Mouse (Mus musculus) embryonic facial prominence, embryonic 14.5 days (tissue): ENCODE results near the gene Ddhd1. TPM values are rescaled to one million over a fixed set of nuclear protein-coding genes. Genes with fewer than 3 reads are reported as not detected.
"Not testable (repeated sequence)": the region's sequence is repeated elsewhere in the genome, so short reads cannot be mapped to it uniquely, and the experiment has no call there.

ENCODE experiments used
- ATAC-seq: fragments of 200-750 bp; cut with Nextera tagmentation; 2 replicates; pipeline ENCODE4 v1.8.0; 2017; ENCODE audit warnings: low read depth, moderate number of reproducible peaks, moderate TSS enrichment
- DNase-seq: peaks from one replicate; pipeline ENCODE4 v3.0.0-alpha.2; 2015; ENCODE audit warnings: low spot score
- H3K27ac ChIP-seq: fragments of 300-500 bp; sonication (generic); replicated peaks from 2 replicates; pipeline ENCODE4 v1.5.1; 2014; ENCODE audit warnings: low read depth, mild to moderate bottlenecking, low read length, moderate library complexity
- H3K27me3 ChIP-seq: fragments of 300-500 bp; sonication (generic); replicated peaks from 2 replicates; pipeline ENCODE4 v1.6.1; 2014; ENCODE audit warnings: low read length; ENCODE audit not compliant: control insufficient read depth, insufficient read depth
- H3K36me3 ChIP-seq: fragments of 300-500 bp; sonication (generic); 2 replicates; pipeline ENCODE4 v1.6.1; 2014; ENCODE audit warnings: low read length, mixed read lengths; ENCODE audit not compliant: control insufficient read depth, insufficient read depth
- H3K4me1 ChIP-seq: fragments of 300-500 bp; sonication (generic); 2 replicates; pipeline ENCODE4 v1.6.1; 2014; ENCODE audit warnings: antibody characterized with exemption, low read length; ENCODE audit not compliant: control insufficient read depth, insufficient read depth
- H3K4me2 ChIP-seq: fragments of 300-500 bp; sonication (generic); 2 replicates; pipeline ENCODE4 v1.6.1; 2014; ENCODE audit warnings: low read depth, mild to moderate bottlenecking, low read length, moderate library complexity, mixed read lengths
- H3K4me3 ChIP-seq: fragments of 300-500 bp; sonication (generic); 2 replicates; pipeline ENCODE4 v1.5.1; 2014; ENCODE audit warnings: low read depth, mild to moderate bottlenecking, low read length
- H3K9ac ChIP-seq: fragments of 300-500 bp; sonication (generic); 2 replicates; pipeline ENCODE4 v1.6.1; 2014; ENCODE audit warnings: low read depth, mild to moderate bottlenecking, low read length, moderate library complexity, mixed read lengths
- H3K9me3 ChIP-seq: fragments of 300-500 bp; sonication (generic); 2 replicates; pipeline ENCODE4 v1.6.1; 2016; ENCODE audit warnings: low read length; ENCODE audit not compliant: control insufficient read depth
- WGBS: fragments of 180-500 bp; shearing (Covaris S2); extraction: QIAGEN DNeasy Blood & Tissue Kit; methylation state at CpG from one replicate; pipeline ENCODE4 v1.1.7; 2014; 5-methylcytosine and 5-hydroxymethylcytosine counted together
- polyA plus RNA-seq: library from polyadenylated mRNA; unstranded; fragments of >200 nt; fragmentation: Nextera tagmentation; extraction: Ambion mirVana; gene quantifications from 2 replicates; pipeline ENCODE4 v1.2.1, GENCODE M21; 2014

Ddhd1 gene
- polyA plus RNA-seq, 1 experiment from 2014 or later = 7.6 TPM

DNA sequence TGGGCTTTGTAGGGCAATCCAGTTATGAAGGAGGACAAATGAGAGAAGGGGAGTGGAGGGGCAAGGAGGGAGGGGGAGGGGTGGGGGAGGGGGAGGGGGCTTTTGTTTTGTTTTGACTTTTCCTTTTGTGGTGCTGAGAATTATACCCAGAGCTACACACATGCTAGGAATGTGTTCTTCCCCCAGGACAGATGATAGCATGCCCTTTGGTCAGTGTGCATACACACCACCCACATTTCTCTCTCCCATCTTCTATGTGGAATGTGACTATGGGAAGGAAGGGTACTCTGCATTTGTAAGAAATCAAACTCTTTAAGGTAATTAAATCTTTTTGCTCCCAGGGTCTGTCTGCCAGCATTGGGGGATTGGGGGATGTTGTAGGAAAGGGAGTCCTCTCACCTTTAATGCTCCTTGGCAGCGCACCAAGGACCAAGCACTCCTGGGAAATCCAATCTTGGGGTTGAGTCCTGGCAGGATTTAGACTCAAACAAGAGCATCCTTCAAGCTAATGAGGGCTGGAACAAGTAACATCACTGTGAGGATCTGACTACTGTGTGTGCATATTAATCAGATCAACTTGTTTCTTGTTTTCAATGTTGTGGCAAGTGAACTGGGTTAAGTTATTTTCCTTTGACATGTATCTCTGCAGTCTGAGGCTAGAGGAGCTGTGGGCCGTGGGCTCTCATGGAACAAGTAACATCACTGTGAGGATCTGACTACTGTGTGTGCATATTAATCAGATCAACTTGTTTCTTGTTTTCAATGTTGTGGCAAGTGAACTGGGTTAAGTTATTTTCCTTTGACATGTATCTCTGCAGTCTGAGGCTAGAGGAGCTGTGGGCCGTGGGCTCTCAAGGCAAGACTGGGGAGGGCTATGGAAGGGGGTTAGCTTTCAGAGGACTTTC is 76.8 kb downstream of the Ddhd1 start:
- H3K27me3 ChIP-seq, H3K4me1 ChIP-seq, DNase-seq, H3K4me3 ChIP-seq, H3K4me2 ChIP-seq, H3K9me3 ChIP-seq, H3K36me3 ChIP-seq, H3K9ac ChIP-seq, H3K27ac ChIP-seq, ATAC-seq: not testable (repeated sequence)
- WGBS = 86% methylated on average over 3 of the region's 3 CpGs

DNA sequence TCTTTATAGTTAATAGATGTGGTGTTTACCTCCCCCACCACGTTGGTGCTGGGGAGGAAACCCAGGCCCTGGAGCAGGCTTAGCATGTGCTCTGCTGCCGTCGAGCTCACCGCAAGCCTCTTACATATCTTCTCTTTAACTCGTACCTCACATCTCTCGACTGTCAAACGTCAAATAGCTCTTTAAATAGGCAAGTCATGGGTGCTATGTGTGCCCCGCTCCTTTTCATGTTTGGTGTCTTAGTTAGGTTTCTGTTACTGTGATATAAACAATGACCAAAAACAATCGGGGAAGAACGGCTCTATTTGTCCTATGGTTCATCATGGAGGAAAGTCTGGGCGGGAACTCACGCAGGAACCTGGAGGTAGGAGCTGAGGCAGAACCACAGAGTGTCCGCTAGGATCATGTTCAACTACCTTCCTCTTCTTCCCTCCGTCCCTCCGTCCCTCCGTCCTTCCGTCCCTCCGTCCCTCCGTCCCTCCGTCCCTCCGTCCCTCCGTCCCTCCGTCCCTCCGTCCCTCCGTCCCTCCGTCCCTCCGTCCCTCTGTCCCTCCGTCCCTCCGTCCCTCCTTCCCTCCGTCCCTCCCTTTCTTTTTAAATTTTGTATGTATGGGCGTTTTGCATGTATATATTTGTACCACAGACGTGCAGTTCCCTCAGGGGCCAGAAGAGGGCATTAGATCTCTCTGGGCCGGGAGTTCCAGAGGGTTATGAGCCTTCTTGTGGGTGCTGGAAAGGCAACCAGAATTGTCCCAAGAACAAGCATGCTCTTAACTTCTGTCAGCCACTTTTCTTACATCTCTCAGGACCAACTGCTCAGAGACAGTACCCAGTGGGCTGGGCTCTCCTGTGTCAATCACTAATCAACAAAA is 91.6 kb downstream of the Ddhd1 start:
- DNase-seq = peak; percentile 61
- Histone ChIP-seq H3K4me3 (peak overlapping the region; percentile 25), H3K4me2 (peak overlapping the region; percentile 55), H3K9ac (peak overlapping the region; percentile 58), H3K27me3 (no peaks in the 10 kb centered on the region), H3K9me3 (no peaks in the 10 kb centered on the region), H3K27ac (peak overlapping the region; percentile 93), H3K4me1 (peaks cover 12% of the 10 kb centered on the region; the same call in 1 of the 2 replicates), H3K36me3 (no peaks in the 10 kb centered on the region)
- WGBS = 21% methylated on average over 33 of the region's 33 CpGs
- ATAC-seq = peak; percentile 10; the same call in 1 of the 2 replicates

DNA sequence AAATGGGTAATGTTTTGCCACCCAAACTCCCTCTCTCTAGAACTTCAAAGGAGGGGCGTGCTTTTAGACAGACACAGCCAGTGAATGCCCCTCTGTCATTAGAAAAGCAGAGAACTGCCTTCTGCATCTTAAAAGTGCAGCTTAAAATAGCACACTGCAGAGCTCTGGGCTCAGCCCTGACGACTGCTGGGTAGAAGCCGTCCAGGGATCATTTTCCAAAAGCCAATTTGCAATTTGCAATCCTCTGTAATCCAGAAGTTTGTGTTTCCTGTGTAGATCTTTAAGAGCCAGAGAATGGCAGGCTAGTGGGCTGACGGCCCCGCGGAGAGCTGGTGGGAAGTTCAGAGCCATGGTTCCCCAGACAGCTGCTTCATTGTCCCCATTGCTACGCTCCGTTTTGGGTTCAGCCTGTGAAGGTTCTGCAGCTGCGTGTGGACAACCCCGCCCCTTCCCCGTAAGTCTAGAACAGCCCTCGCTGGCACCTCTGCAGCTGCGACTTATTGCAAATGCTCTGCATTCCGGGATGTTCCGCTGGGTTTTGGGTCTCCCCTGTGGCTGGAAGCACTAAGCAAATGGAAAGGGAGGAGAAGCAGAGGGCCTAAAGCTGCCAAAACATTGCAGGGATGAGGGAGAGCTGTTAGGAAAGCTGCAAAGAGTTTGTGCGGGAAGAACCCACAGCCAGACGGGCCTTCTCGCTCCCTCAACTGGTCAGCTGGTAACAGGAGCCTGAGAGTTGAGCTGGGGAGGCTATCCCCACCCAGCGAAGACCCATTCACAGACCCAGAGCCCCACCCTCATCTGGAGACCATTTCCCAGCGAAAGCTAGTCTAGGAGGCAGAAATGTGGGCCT is 92.5 kb downstream of the Ddhd1 start:
- Histone ChIP-seq H3K4me3 (peak overlapping the region; percentile 21), H3K4me1 (peaks cover 12% of the 10 kb centered on the region; the same call in 1 of the 2 replicates), H3K9ac (peak overlapping the region; percentile 58), H3K36me3 (no peaks in the 10 kb centered on the region), H3K27me3 (no peaks in the 10 kb centered on the region), H3K9me3 (no peaks in the 10 kb centered on the region), H3K4me2 (peak overlapping the region; percentile 55), H3K27ac (peak overlapping the region; percentile 93)
- peak; percentile 84 for ATAC-seq
- DNase-seq = peak; percentile 93
- 4% methylated on average over 20 of the region's 20 CpGs for WGBS

DNA sequence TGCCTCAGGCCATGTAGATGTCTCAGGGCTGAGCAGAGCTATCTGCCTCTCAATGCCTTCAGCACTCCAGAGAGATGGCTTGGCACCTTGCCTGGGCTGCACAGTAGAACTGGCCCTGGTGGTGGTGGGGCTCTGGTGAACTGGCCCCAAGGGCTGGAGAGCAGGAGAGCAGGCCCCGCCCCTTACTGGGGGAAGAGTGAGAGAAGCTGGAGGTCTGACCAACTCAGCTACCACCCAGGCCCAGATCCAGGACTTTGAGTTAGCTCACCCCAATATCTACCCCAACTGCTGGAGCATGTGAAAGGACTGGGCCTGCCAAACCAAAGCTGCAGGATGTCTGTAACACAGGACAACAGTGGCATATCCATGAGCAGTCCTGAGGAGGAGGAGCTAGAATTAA is 94.4 kb downstream of the Ddhd1 start:
- H3K9me3 ChIP-seq = no peaks in the 10 kb centered on the region
- WGBS = 80% methylated on average over 1 of the region's 1 CpGs
- DNase-seq = peak; percentile 33
- no peak overlapping the region for H3K4me3 ChIP-seq
- H3K36me3 ChIP-seq = no peaks in the 10 kb centered on the region
- H3K4me1 ChIP-seq = peaks cover 12% of the 10 kb centered on the region; the same call in 1 of the 2 replicates
- no peak overlapping the region for H3K4me2 ChIP-seq
- no peak for ATAC-seq
- no peak overlapping the region for H3K9ac ChIP-seq
- no peaks in the 10 kb centered on the region for H3K27me3 ChIP-seq
- no peak overlapping the region for H3K27ac ChIP-seq

DNA sequence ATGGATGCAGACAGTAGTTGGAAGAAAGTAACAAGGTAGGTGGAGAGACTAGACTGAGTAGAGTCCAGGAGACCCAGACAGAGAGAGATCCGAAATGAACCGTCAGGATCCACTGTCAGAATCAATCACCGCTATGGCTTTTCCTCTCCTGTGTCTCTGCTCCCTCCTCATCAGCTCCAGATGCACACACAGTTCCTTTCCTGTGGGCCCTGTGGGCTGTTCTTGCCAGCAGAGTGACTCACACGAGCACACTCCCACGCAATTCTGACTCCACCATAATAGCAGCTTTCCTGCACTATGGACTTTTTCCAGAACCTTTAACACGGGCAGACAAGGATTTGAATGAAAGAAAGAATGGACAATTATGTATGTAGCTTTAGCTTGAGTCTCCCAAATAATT is 96.3 kb downstream of the Ddhd1 start:
- no peak overlapping the region for H3K9ac ChIP-seq
- DNase-seq (peak; percentile 52), ATAC-seq (0 out of 2 replicates have a peak, but pooled peaks have one; percentile 22)
- no peaks in the 10 kb centered on the region for H3K27me3 ChIP-seq
- H3K4me3 ChIP-seq = no peak overlapping the region
- H3K27ac ChIP-seq = 0 out of 2 replicates have a peak overlapping the region, but pooled peaks have one; percentile 25
- no peaks in the 10 kb centered on the region for H3K9me3 ChIP-seq
- no peaks in the 10 kb centered on the region for H3K36me3 ChIP-seq
- WGBS = 67% methylated on average over 6 of the region's 6 CpGs
- no peak overlapping the region for H3K4me2 ChIP-seq
- H3K4me1 ChIP-seq = peaks cover 12% of the 10 kb centered on the region; the same call in 1 of the 2 replicates

DNA sequence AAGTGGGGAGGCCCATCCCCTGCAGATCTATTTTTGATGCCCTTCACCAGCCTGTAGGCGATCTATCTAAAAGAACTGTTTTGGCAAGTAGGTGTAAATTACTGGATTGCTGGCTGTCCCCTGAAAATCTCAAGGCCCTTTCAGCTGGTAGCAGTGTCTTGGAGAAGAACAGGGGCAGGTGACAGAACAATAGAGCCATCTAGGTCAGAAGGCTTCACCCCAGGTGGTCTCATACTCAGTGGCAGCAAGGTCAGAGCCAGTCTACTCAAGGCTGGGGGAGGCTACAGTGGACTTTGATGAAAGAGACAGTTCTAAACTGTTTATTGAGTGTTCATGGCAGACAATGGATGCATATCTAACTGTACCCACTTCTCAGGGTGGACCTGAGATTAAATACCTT is 98.9 kb downstream of the Ddhd1 start:
- no peak overlapping the region for H3K9ac ChIP-seq
- peaks cover 5% of the 10 kb centered on the region; the same call in 1 of the 2 replicates for H3K4me1 ChIP-seq
- H3K27ac ChIP-seq = no peak overlapping the region
- DNase-seq = no peak
- H3K4me2 ChIP-seq = no peak overlapping the region
- no peaks in the 10 kb centered on the region for H3K36me3 ChIP-seq
- ATAC-seq = no peak
- H3K9me3 ChIP-seq = no peaks in the 10 kb centered on the region
- H3K27me3 ChIP-seq = no peaks in the 10 kb centered on the region
- WGBS = 100% methylated on average over 1 of the region's 1 CpGs
- H3K4me3 ChIP-seq = no peak overlapping the region

DNA sequence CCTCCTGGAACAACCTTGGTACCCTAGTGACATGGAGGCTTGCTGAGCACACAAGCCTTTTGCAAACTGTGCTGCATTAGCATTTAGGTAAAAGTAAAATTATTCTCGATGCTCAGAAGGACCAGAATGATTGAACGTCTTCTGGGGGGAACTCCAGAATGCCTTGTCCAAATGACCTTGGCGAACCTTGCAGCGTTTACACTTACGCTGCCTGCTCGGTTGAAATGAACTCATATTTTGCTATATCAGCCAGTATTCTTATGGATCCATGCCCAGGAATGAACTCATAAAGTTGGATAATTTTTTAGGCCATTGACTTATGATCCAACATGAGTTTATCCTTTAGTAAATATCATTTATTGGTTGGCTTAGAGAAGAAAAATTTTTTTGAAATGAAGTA is 103.6 kb downstream of the Ddhd1 start:
- no peak overlapping the region for H3K9ac ChIP-seq
- no peak overlapping the region for H3K4me3 ChIP-seq
- H3K36me3 ChIP-seq = no peaks in the 10 kb centered on the region
- no peaks in the 10 kb centered on the region for H3K4me1 ChIP-seq
- H3K27me3 ChIP-seq = no peaks in the 10 kb centered on the region
- DNase-seq (peak; percentile 70), ATAC-seq (no peak)
- no peak overlapping the region for H3K27ac ChIP-seq
- H3K4me2 ChIP-seq = no peak overlapping the region
- H3K9me3 ChIP-seq = no peaks in the 10 kb centered on the region
- 81% methylated on average over 6 of the region's 6 CpGs for WGBS

DNA sequence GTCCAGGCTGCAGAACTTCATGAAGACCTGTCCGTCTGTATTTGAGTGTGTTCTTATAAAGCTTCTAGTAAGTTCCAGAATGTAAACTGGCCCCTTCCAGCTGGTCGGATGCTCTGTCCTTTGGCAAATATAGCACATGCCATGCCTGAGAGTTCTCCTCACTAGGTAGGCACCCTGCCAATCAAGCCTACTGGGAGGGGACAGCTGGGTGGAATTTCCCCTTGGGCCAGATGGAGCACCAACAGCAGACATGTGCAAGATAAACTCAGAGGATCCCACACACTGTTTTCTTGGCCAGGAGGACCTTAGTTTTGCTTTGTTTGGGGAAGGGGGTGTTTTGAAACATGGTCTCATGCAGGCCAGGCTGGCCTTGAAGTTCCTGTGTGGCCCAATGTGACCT is 104.1 kb downstream of the Ddhd1 start:
- Histone ChIP-seq H3K36me3 (no peaks in the 10 kb centered on the region), H3K4me3 (no peak overlapping the region), H3K27me3 (no peaks in the 10 kb centered on the region), H3K9me3 (no peaks in the 10 kb centered on the region), H3K4me2 (no peak overlapping the region), H3K27ac (no peak overlapping the region), H3K9ac (no peak overlapping the region), H3K4me1 (no peaks in the 10 kb centered on the region)
- WGBS = 61% methylated on average over 2 of the region's 2 CpGs
- DNase-seq (peak; percentile 21), ATAC-seq (no peak)
